Mouse (Mus musculus): ENCODE results near the gene Itga7.
A peak's percentile ranks its signal among the peaks of the same experiment; 100 is the strongest.
"Not testable (repeated sequence)": the region's sequence is repeated elsewhere in the genome, so short reads cannot be mapped to it uniquely, and the experiment has no call there.

The Itga7 gene

GRCm38 (mm10) chr10:128980644-128981365 is 47.2 kb downstream of the Itga7 start:
- DNase-seq (ENCODE audit: low spot score in 2 of 2): no peak

- DNase-seq (ENCODE audit: low spot score in 2 of 2): not testable (repeated sequence)
Observed at GRCm38 (mm10) chr10:128989131-128989530, 55.5 kb downstream of the Itga7 start, which contains the start of gene Olfr9. Gene Olfr9, plus strand, starts transcription at chr10:128989431.

- DNase-seq (ENCODE audit: low spot score in 2 of 2): peak in 1 of 2 experiments; percentile 12
Observed at GRCm38 (mm10) chr10:128990129-128990850, 56.7 kb downstream of the Itga7 start.

- peak; percentile 20 to 37 for DNase-seq (ENCODE audit: low spot score in 2 of 2)
Observed at GRCm38 (mm10) chr10:128990994-128991393, 57.4 kb downstream of the Itga7 start.

GRCm38 (mm10) chr10:128995796-128996195 is 62.2 kb downstream of the Itga7 start:
- DNase-seq (ENCODE audit: low spot score in 2 of 2): no peak

GRCm38 (mm10) chr10:128996523-128997040 is 63.0 kb downstream of the Itga7 start:
- DNase-seq (ENCODE audit: low spot score in 2 of 2): no peak

- no peak for DNase-seq (ENCODE audit: low spot score in 2 of 2)
Observed at GRCm38 (mm10) chr10:129004032-129004920, 70.7 kb downstream of the Itga7 start.
